Mouse (Mus musculus) kidney, embryonic 16.5 days (tissue): ENCODE data around the gene Cemip2. TPM values are rescaled to one million over a fixed set of nuclear protein-coding genes. Genes with fewer than 3 reads are reported as not detected.

Source experiments
- ATAC-seq: fragments of 200-750 bp; cut with Nextera tagmentation; 2 replicates; pipeline ENCODE4 v1.8.0; 2017; ENCODE audit warnings: moderate TSS enrichment; ENCODE audit not compliant: low FRiP score, low TSS enrichment
- H3K27ac ChIP-seq: fragments of 300-500 bp; sonication (generic); 2 replicates; pipeline ENCODE4 v1.5.1; 2014; ENCODE audit warnings: low read length
- H3K27me3 ChIP-seq: fragments of 300-500 bp; sonication (generic); 2 replicates; pipeline ENCODE4 v1.6.1; 2014; ENCODE audit warnings: low read length, control low read depth, mixed read lengths; ENCODE audit not compliant: insufficient read depth
- H3K36me3 ChIP-seq: fragments of 300-500 bp; sonication (generic); 2 replicates; pipeline ENCODE4 v1.6.1; 2014; ENCODE audit warnings: low read length, control low read depth, mixed read lengths; ENCODE audit not compliant: insufficient read depth
- H3K4me1 ChIP-seq: fragments of 300-500 bp; sonication (generic); 2 replicates; pipeline ENCODE4 v1.6.1; 2014; ENCODE audit warnings: low read length, control low read depth, mixed read lengths; ENCODE audit not compliant: insufficient read depth
- H3K4me2 ChIP-seq: fragments of 300-500 bp; sonication (generic); replicated peaks from 2 replicates; pipeline ENCODE4 v1.6.1; 2014; ENCODE audit warnings: low read depth, low read length
- H3K4me3 ChIP-seq: fragments of 300-500 bp; sonication (generic); 2 replicates; pipeline ENCODE4 v1.5.1; 2014; ENCODE audit warnings: mild to moderate bottlenecking, low read length
- H3K9ac ChIP-seq: fragments of 300-500 bp; sonication (generic); replicated peaks from 2 replicates; pipeline ENCODE4 v1.6.1; 2014; ENCODE audit warnings: low read length
- H3K9me3 ChIP-seq: fragments of 300-500 bp; sonication (generic); 2 replicates; pipeline ENCODE4 v1.6.1; 2016; ENCODE audit warnings: low read length, control low read depth
- WGBS: fragments of 180-500 bp; shearing (Covaris S2); extraction: QIAGEN DNeasy Blood & Tissue Kit; methylation state at CpG from one replicate; pipeline ENCODE4 v1.1.7; 2014; 5-methylcytosine and 5-hydroxymethylcytosine counted together
- polyA plus RNA-seq: library from polyadenylated mRNA; unstranded; fragments of >200 nt; fragmentation: Nextera tagmentation; extraction: Ambion mirVana; gene quantifications from 2 replicates; pipeline ENCODE4 v1.2.1, GENCODE M21; 2015

Gene Cemip2
- polyA plus RNA-seq, 1 experiment from 2014 or later = 22.9 TPM

- no peak overlapping the region for H3K4me3 ChIP-seq
- no peaks in the 10 kb centered on the region for H3K27me3 ChIP-seq
- peaks cover 34% of the 10 kb centered on the region for H3K4me1 ChIP-seq
- no peaks in the 10 kb centered on the region for H3K9me3 ChIP-seq
- H3K9ac ChIP-seq = no peak overlapping the region
- H3K27ac ChIP-seq = no peak overlapping the region
- H3K36me3 ChIP-seq = no peaks in the 10 kb centered on the region
- no peak for ATAC-seq
- 68% methylated on average over 3 of the region's 3 CpGs for WGBS
- H3K4me2 ChIP-seq = no peak overlapping the region
These were observed 1.5 kb upstream of the Cemip2 start for GRCm38 (mm10) chr19:21776671-21777070.

DNA sequence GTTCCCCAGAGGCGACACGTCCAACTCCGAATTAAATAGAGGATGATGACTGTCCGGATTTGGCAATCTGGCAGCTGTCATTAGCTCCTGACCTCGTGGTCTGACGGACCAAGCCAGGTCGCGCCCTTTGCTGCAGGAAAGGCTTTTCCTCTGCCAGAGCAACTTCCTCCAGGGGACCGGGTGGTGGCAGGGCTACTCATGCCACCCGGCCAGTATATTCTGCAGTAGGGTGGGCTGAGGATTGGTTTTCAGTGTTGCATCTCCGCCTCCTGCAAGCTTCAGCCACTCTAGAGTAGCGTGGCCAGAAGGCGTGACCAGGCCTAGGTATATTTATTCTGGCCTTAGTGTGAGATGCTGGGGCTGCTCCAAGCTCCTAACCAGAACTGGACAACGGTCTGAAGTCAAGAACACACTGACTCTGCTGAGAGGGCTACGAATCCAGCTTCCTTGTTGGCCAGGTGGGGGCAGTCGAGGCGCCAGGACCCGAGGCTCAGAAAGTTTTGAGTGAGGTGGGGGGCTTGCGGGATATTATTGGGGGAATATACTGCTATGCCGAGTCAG is 891 bp upstream of the Cemip2 start:
- H3K9me3 ChIP-seq = no peaks in the 10 kb centered on the region
- H3K4me2 ChIP-seq = peak overlapping the region; percentile 79
- H3K9ac ChIP-seq = no peak overlapping the region
- no peaks in the 10 kb centered on the region for H3K27me3 ChIP-seq
- ATAC-seq = peak; percentile 24; the same call in 1 of the 2 replicates
- no peak overlapping the region for H3K27ac ChIP-seq
- H3K4me3 ChIP-seq = no peak overlapping the region; the same call in 1 of the 2 replicates
- 20% methylated on average over 20 of the region's 20 CpGs for WGBS
- H3K4me1 ChIP-seq = peaks cover 40% of the 10 kb centered on the region
- H3K36me3 ChIP-seq = no peaks in the 10 kb centered on the region

GRCm38 (mm10) chr19:21779106-21779505 is 964 bp downstream of the Cemip2 start:
- H3K36me3 ChIP-seq = no peaks in the 10 kb centered on the region
- H3K27ac ChIP-seq = peak overlapping the region; percentile 96
- H3K9me3 ChIP-seq = no peaks in the 10 kb centered on the region
- H3K9ac ChIP-seq = peak overlapping the region; percentile 89
- H3K4me3 ChIP-seq = peak overlapping the region; percentile 90
- peaks cover 48% of the 10 kb centered on the region for H3K4me1 ChIP-seq
- no peak for ATAC-seq
- peak overlapping the region; percentile 79 for H3K4me2 ChIP-seq
- WGBS = under 1% methylated on average over 11 of the region's 11 CpGs
- no peaks in the 10 kb centered on the region for H3K27me3 ChIP-seq

GRCm38 (mm10) chr19:21780663-21781062 is 2.5 kb downstream of the Cemip2 start:
- H3K9ac ChIP-seq = no peak overlapping the region
- H3K4me1 ChIP-seq = peaks cover 64% of the 10 kb centered on the region
- H3K36me3 ChIP-seq = no peaks in the 10 kb centered on the region
- no peaks in the 10 kb centered on the region for H3K9me3 ChIP-seq
- 50% methylated on average over 8 of the region's 8 CpGs for WGBS
- H3K4me2 ChIP-seq = peak overlapping the region; percentile 79
- H3K27ac ChIP-seq = no peak overlapping the region
- H3K4me3 ChIP-seq = no peak overlapping the region
- no peaks in the 10 kb centered on the region for H3K27me3 ChIP-seq
- no peak for ATAC-seq

GRCm38 (mm10) chr19:21781066-21781786 is 3.1 kb downstream of the Cemip2 start:
- H3K4me1 ChIP-seq = peaks cover 65% of the 10 kb centered on the region
- ATAC-seq = no peak
- H3K4me2 ChIP-seq = peak overlapping the region; percentile 79

DNA sequence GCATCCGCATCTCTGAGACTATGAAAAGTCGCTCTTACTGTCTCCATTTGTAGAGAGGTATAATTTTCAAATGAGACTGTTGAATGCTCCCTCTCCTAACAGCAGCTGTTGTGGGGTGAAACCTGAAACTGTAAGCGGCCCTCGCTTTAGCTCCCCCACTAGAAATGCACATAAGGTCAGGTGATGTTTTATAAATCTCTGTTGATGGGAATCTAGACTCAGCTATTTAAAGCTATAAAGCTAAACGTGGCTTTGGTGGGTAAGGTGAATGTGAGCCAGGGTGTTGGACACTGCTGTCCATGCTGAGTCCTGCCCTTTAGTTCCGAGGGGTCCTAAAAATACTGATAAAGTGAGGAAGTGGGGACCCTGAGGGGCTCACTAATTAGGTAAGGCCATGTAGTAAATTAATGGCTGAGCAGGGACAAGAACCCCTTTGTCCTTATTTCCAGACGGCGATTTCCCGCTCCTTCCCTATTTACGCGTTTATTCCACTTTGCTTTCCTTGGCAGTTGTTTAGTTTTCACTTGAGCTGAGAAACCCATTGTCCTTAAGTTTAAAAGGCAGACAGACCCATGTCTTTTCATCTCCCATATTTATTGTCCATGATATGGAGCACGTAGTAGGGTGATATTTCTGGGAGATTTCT is 3.8 kb downstream of the Cemip2 start:
- Histone ChIP-seq H3K4me2 (peak overlapping the region; percentile 24), H3K4me3 (no peak overlapping the region), H3K4me1 (peaks cover 65% of the 10 kb centered on the region), H3K27me3 (no peaks in the 10 kb centered on the region), H3K9ac (peak overlapping the region; percentile 36; the same call in 1 of the 2 replicates), H3K36me3 (no peaks in the 10 kb centered on the region), H3K27ac (peak overlapping the region; percentile 41; the same call in 1 of the 2 replicates), H3K9me3 (no peaks in the 10 kb centered on the region)
- ATAC-seq = no peak
- 23% methylated on average over 12 of the region's 12 CpGs for WGBS

More at GRCm38 (mm10) chr19:21781066-21781786, 3.1 kb downstream of the Cemip2 start:
- H3K27ac ChIP-seq = 0 out of 2 replicates have a peak overlapping the region, but pooled peaks have one; percentile 5
- no peaks in the 10 kb centered on the region for H3K27me3 ChIP-seq
- H3K9ac ChIP-seq = no peak overlapping the region
- WGBS = 37% methylated on average over 7 of the region's 7 CpGs
- no peaks in the 10 kb centered on the region for H3K36me3 ChIP-seq
- no peak overlapping the region for H3K4me3 ChIP-seq
- no peaks in the 10 kb centered on the region for H3K9me3 ChIP-seq

GRCm38 (mm10) chr19:21783717-21784116 is 5.6 kb downstream of the Cemip2 start:
- Histone ChIP-seq H3K9ac (no peak overlapping the region), H3K27ac (peak overlapping the region; percentile 69; the same call in 1 of the 2 replicates), H3K4me3 (no peak overlapping the region), H3K4me1 (peaks cover 60% of the 10 kb centered on the region), H3K36me3 (no peaks in the 10 kb centered on the region), H3K9me3 (no peaks in the 10 kb centered on the region), H3K4me2 (no peak overlapping the region; the same call in 1 of the 2 replicates), H3K27me3 (no peaks in the 10 kb centered on the region)
- WGBS = 68% methylated on average over 3 of the region's 3 CpGs
- ATAC-seq = no peak

DNA sequence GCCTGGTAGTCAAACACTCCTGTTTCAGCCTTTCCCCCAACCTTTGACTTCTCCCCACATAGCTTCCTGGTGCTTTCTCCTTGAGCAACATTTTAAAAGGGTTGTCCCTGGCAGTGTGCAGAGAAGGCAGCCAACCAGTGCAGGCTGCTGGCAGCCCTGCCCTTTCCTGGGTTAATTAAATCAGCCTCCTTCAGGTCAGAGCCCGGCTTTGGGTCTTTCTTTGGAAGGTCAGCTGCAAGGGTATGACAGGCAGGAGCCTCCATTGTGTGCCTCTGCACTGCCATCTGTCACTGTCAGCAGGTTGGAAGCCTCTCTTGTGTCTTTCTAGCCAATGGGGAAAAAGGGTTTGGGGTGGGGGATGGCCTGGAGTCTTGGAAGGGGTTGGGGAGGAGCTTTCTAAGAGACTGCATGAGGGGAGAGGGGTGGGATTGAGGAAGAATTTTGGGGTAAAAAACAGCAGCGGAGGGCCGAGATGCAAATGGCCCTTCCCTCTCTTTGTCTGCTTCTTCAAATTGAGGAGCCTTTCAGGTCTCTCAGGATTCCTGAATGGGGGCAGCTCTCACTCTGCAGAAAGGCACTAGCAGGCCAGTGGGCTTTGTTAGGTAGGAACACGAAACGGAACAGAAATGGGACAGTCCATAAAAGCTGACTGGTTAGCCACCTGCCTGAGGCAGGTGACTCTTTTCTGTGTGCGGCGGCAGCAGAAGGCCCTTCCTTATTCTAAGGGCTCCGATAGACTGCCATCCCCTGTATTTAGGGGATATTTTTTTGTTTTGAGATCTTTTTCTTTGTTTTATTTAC is 6.4 kb downstream of the Cemip2 start:
- Histone ChIP-seq H3K4me3 (no peak overlapping the region; the same call in 1 of the 2 replicates), H3K27ac (peak overlapping the region; percentile 69), H3K9ac (0 out of 2 replicates have a peak overlapping the region, but pooled peaks have one; percentile 26), H3K9me3 (no peaks in the 10 kb centered on the region), H3K4me2 (peak overlapping the region; percentile 12; the same call in 1 of the 2 replicates), H3K36me3 (no peaks in the 10 kb centered on the region), H3K4me1 (peaks cover 61% of the 10 kb centered on the region), H3K27me3 (no peaks in the 10 kb centered on the region)
- WGBS = 30% methylated on average over 8 of the region's 8 CpGs
- ATAC-seq = peak; percentile 77

DNA sequence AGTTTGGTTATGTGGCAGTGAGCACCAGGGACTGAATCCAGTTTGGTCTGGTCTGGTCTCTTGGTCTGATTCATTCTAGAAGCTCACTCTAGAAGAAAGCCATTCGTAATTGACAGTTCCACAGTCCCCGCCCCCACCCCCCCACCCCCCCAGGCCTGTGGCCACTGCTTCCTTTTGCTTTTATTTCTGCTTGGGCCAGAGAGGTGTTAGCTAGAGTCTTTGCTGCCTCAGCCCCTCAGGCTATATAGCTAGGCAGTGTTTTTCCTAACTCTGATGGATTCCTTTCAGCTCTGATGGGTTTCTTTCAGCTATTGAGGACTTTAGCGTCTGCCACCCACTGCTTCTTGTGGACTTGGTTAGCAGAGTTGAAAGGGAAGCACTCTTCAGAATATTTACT is 7.0 kb downstream of the Cemip2 start:
- Histone ChIP-seq H3K36me3 (no peaks in the 10 kb centered on the region), H3K27ac (peak overlapping the region; percentile 69; the same call in 1 of the 2 replicates), H3K4me3 (no peak overlapping the region), H3K9me3 (no peaks in the 10 kb centered on the region), H3K4me1 (peaks cover 56% of the 10 kb centered on the region), H3K27me3 (no peaks in the 10 kb centered on the region), H3K4me2 (0 out of 2 replicates have a peak overlapping the region, but pooled peaks have one; percentile 18), H3K9ac (no peak overlapping the region)
- ATAC-seq = no peak; the same call in 1 of the 2 replicates
- WGBS = 10% methylated on average over 3 of the region's 3 CpGs
